In genomic region chr9:68795314-68795713, GRCm38 (mm10) we compare ENCODE assay signal across 27 mouse cellular contexts.
A peak's percentile ranks its signal among the peaks of the same experiment; 100 is the strongest.
DNase-seq lines count a peak whose midpoint lies in the region; ATAC-seq lines count a peak whose summit lies in the region.
"Had no signal": no experiment of that assay in that cellular context is flagged by ENCODE, and none has a peak within 500 bp of the region (broad histone marks: within the 10 kb centered on the region; RNA-seq: fewer than 3 reads in every experiment).

No protein-coding gene starts in this region.

- WGBS in limb, embryonic 12.5 days = 16% methylated on average over 13 of the region's 13 CpGs
- 25% methylated on average over 13 of the region's 13 CpGs for WGBS in neural tube, embryonic 13.5 days

- H3K27ac ChIP-seq in limb, embryonic 12.5 days = peak overlapping the region; percentile 3; the same call in 1 of the 2 replicates
- H3K27ac ChIP-seq in neural tube, embryonic 13.5 days (replicated peaks) = peak overlapping the region; percentile 67
- H3K27ac ChIP-seq: embryonic facial prominence, embryonic 15.5 days; forebrain, embryonic 15.5 days; hindbrain, embryonic 10.5 days; left cerebral cortex, adult 2 months; liver, embryonic 14.5 days; lung, embryonic 15.5 days; midbrain, embryonic 10.5 days had no signal

- no peaks in the 10 kb centered on the region for H3K9me3 ChIP-seq in limb, embryonic 12.5 days
- H3K9me3 ChIP-seq in neural tube, embryonic 13.5 days = no peaks in the 10 kb centered on the region
- H3K9me3 ChIP-seq: embryonic facial prominence, embryonic 15.5 days; forebrain, embryonic 15.5 days; hindbrain, embryonic 10.5 days; lung, embryonic 15.5 days; midbrain, embryonic 10.5 days had no signal

- H3K9ac ChIP-seq in limb, embryonic 12.5 days (replicated peaks) = no peak overlapping the region
- no peak overlapping the region for H3K9ac ChIP-seq in neural tube, embryonic 13.5 days
- H3K9ac ChIP-seq: embryonic facial prominence, embryonic 15.5 days; forebrain, embryonic 15.5 days; liver, embryonic 14.5 days; lung, embryonic 15.5 days had no signal

- H3K4me3 ChIP-seq in limb, embryonic 12.5 days (replicated peaks) = no peak overlapping the region
- H3K4me3 ChIP-seq in neural tube, embryonic 13.5 days = no peak overlapping the region
- H3K4me3 ChIP-seq: embryonic facial prominence, embryonic 15.5 days; forebrain, embryonic 15.5 days; hindbrain, embryonic 10.5 days; left cerebral cortex, adult 2 months; lung, embryonic 15.5 days; midbrain, embryonic 10.5 days; myocyte had no signal

- H3K4me1 ChIP-seq in limb, embryonic 12.5 days (replicated peaks) = peaks cover 43% of the 10 kb centered on the region
- H3K4me1 ChIP-seq in neural tube, embryonic 13.5 days (replicated peaks) = peaks cover 38% of the 10 kb centered on the region
- H3K4me1 ChIP-seq: midbrain, embryonic 10.5 days had no signal

- peak; percentile 51 for DNase-seq in embryo, embryonic 11.5 days (ENCODE audit: low read depth, low spot score)
- DNase-seq in embryo, embryonic 10 days (ENCODE audit: low spot score) = no peak
- DNase-seq in kidney, postnatal 10 days = peak; percentile 38
- DNase-seq in kidney, adult 18-20 months = no peak
- DNase-seq in left cerebral cortex, adult 8-10 months (ENCODE audit: low spot score in 2 of 2) = no peak
- no peak for DNase-seq in heart, postnatal 14 days
- DNase-seq: adrenal gland, postnatal 10 days; cerebellum, adult 2 months; cerebellum, postnatal 36 days; gastrocnemius, postnatal 10 days; kidney, adult 2 months; left cerebral cortex, postnatal 4 days; lung, postnatal 4 days; thymus, postnatal 14 days had no signal

- peaks cover 37% of the 10 kb centered on the region for H3K27me3 ChIP-seq in limb, embryonic 12.5 days
- H3K27me3 ChIP-seq in neural tube, embryonic 13.5 days = no peaks in the 10 kb centered on the region
- H3K27me3 ChIP-seq: embryonic facial prominence, embryonic 15.5 days; lung, embryonic 15.5 days had no signal

- no peaks in the 10 kb centered on the region for H3K36me3 ChIP-seq in limb, embryonic 12.5 days
- H3K36me3 ChIP-seq in neural tube, embryonic 13.5 days = no peaks in the 10 kb centered on the region
- H3K36me3 ChIP-seq: embryonic facial prominence, embryonic 15.5 days; forebrain, embryonic 15.5 days; hindbrain, embryonic 10.5 days; lung, embryonic 15.5 days; midbrain, embryonic 10.5 days had no signal

- H3K4me2 ChIP-seq in limb, embryonic 12.5 days = peak overlapping the region; percentile 2
- H3K4me2 ChIP-seq in neural tube, embryonic 13.5 days = no peak overlapping the region
- H3K4me2 ChIP-seq: embryonic facial prominence, embryonic 15.5 days; forebrain, embryonic 15.5 days; heart, embryonic 11.5 days; lung, embryonic 15.5 days had no signal

- intact Hi-C loops in heart, postnatal 14 days (cut with DNase I) = no loop called here

- ATAC-seq in limb, embryonic 12.5 days (ENCODE audit: insufficient number of reproducible peaks, insufficient read depth, low FRiP score, low TSS enrichment, low read depth) = peak; percentile 76
- 0 out of 2 replicates have a peak, but pooled peaks have one; percentile 36 for ATAC-seq in neural tube, embryonic 13.5 days (ENCODE audit: low read depth)
- ATAC-seq: forebrain, embryonic 15.5 days; hindbrain, embryonic 16.5 days; midbrain, embryonic 16.5 days had no signal

Comparison
In these comparisons a context has a peak if more than half of its experiments do, and no peak if none do; other contexts are left out.
1. DNase-seq: peak in embryo, embryonic 11.5 days (single experiment) and kidney, postnatal 10 days (single experiment); none in embryo, embryonic 10 days (single experiment), kidney, adult 18-20 months (single experiment), left cerebral cortex, adult 8-10 months (0 of 2) and heart, postnatal 14 days (0 of 2).